Mouse (Mus musculus): ENCODE data around the gene D630045J12Rik.

Gene D630045J12Rik

GRCm38 (mm10) chr6:38242295-38242830 is 11.4 kb downstream of the D630045J12Rik start:
- DNase-seq (ENCODE audit: low spot score in 2 of 2), result no peak

GRCm38 (mm10) chr6:38241508-38241907 is 12.3 kb downstream of the D630045J12Rik start:
- no peak for DNase-seq (ENCODE audit: low spot score in 2 of 2)

GRCm38 (mm10) chr6:38240618-38241017 is 13.2 kb downstream of the D630045J12Rik start:
- DNase-seq (ENCODE audit: low spot score in 2 of 2), result no peak

- no peak for DNase-seq (ENCODE audit: low spot score in 2 of 2)
These were observed 15.4 kb downstream of the D630045J12Rik start for GRCm38 (mm10) chr6:38238382-38238781.

- no peak for DNase-seq (ENCODE audit: low spot score in 2 of 2)
These were observed 17.7 kb downstream of the D630045J12Rik start for GRCm38 (mm10) chr6:38235991-38236658.

- no peak for DNase-seq (ENCODE audit: low spot score in 2 of 2)
These were observed 20.0 kb downstream of the D630045J12Rik start for GRCm38 (mm10) chr6:38233803-38234202.

GRCm38 (mm10) chr6:38232917-38233316 is 20.9 kb downstream of the D630045J12Rik start:
- no peak for DNase-seq (ENCODE audit: low spot score in 2 of 2)

- no peak for DNase-seq (ENCODE audit: low spot score in 2 of 2)
These were observed 21.8 kb downstream of the D630045J12Rik start for GRCm38 (mm10) chr6:38231994-38232393.

- DNase-seq (ENCODE audit: low spot score in 2 of 2), result no peak
These were observed 29.7 kb downstream of the D630045J12Rik start for GRCm38 (mm10) chr6:38224079-38224478.

- no peak for DNase-seq (ENCODE audit: low spot score in 2 of 2)
These were observed 34.5 kb downstream of the D630045J12Rik start for GRCm38 (mm10) chr6:38219261-38219660.

- no peak for DNase-seq (ENCODE audit: low spot score in 2 of 2)
These were observed 38.2 kb downstream of the D630045J12Rik start for GRCm38 (mm10) chr6:38215448-38216110.

GRCm38 (mm10) chr6:38207621-38208020 is 46.2 kb downstream of the D630045J12Rik start:
- no peak for DNase-seq (ENCODE audit: low spot score in 2 of 2)

GRCm38 (mm10) chr6:38206941-38207531 is 46.8 kb downstream of the D630045J12Rik start:
- DNase-seq (ENCODE audit: low spot score in 2 of 2), result peak in 1 of 2 experiments; percentile 12

GRCm38 (mm10) chr6:38205375-38205774 is 48.4 kb downstream of the D630045J12Rik start:
- DNase-seq (ENCODE audit: low spot score in 2 of 2), result no peak

GRCm38 (mm10) chr6:38203820-38204219 is 50.0 kb downstream of the D630045J12Rik start:
- no peak for DNase-seq (ENCODE audit: low spot score in 2 of 2)

- no peak for DNase-seq (ENCODE audit: low spot score in 2 of 2)
These were observed 51.0 kb downstream of the D630045J12Rik start for GRCm38 (mm10) chr6:38202816-38203215.

GRCm38 (mm10) chr6:38201495-38201894 is 52.3 kb downstream of the D630045J12Rik start:
- no peak for DNase-seq (ENCODE audit: low spot score in 2 of 2)

GRCm38 (mm10) chr6:38199599-38199998 is 54.2 kb downstream of the D630045J12Rik start:
- peak; percentile 23 to 36 for DNase-seq (ENCODE audit: low spot score in 2 of 2)

GRCm38 (mm10) chr6:38198727-38199126 is 55.1 kb downstream of the D630045J12Rik start:
- DNase-seq (ENCODE audit: low spot score in 2 of 2), result no peak

- no peak for DNase-seq (ENCODE audit: low spot score in 2 of 2)
These were observed 57.3 kb downstream of the D630045J12Rik start for GRCm38 (mm10) chr6:38196266-38197189.

GRCm38 (mm10) chr6:38195306-38195705 is 58.5 kb downstream of the D630045J12Rik start:
- no peak for DNase-seq (ENCODE audit: low spot score in 2 of 2)
